Mouse (Mus musculus): ENCODE data around the gene Rph3a.

- TF ChIP-seq GATA1 (IDR thresholded peaks at IDR 0.05; ENCODE audit: borderline replicate concordance, low read length) (no peak), FLI1 (IDR thresholded peaks at IDR 0.05; ENCODE audit: low read length) (no peak)
Observed at GRCm38 (mm10) chr5:121053886-121054285, 44.0 kb upstream of the Rph3a start.

Data from megakaryocyte, embryonic 14.5 days (primary cell).